Mouse (Mus musculus): ENCODE measurements around the gene Chd8. TPM values are rescaled to one million over a fixed set of nuclear protein-coding genes. Genes with fewer than 3 reads are reported as not detected.
"Not testable (repeated sequence)": the region's sequence is repeated elsewhere in the genome, so short reads cannot be mapped to it uniquely, and the experiment has no call there.

Gene Chd8
- polyA plus RNA-seq (2015; fragmentation: Nextera tagmentation; extraction: Ambion mirVana): 28.7 and 30.6 TPM in 2 replicates

- Histone ChIP-seq H3K27ac (peak within 1 kb of the TSS; percentile 92), H3K9ac (peak within 1 kb of the TSS; percentile 70), H3K27me3 (replicated peaks) (no peaks in the 10 kb centered on the region), H3K4me3 (replicated peaks) (peak within 1 kb of the TSS; percentile 70), H3K4me1 (peaks cover 4% of the 10 kb centered on the region; the same call in 1 of the 2 replicates), H3K4me2 (peak within 1 kb of the TSS; percentile 73), H3K9me3 (no peaks in the 10 kb centered on the region), H3K36me3 (no peaks in the 10 kb centered on the region)
- WGBS: under 1% methylated on average over 54 of the region's 54 CpGs
- ATAC-seq (ENCODE audit: insufficient read depth, low FRiP score, low read depth): peak; percentile 100
These were observed at the start of gene Chd8 for GRCm38 (mm10) chr14:52257484-52258213. TSS of gene Chd8 (minus strand) at chr14:52257780.

DNA sequence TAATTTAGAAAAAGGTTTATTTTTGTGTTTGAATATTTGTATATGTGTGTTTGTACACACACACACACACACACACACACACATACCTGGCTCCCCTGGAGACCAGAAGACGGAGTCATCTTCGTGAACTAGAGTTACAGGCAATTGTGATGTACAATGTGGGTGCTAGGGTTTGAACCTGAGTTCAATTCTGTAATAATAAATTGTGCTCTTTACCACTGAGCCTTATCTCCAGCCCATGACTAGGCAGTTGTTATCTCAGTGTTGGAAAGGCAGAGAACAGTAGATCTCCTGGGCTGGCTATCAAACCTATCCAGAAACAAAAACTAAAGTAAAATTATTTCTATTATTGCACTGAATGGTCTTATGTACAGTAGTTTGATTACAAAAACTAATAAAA is 48.5 kb upstream of the Chd8 start:
- H3K27ac ChIP-seq: no peak overlapping the region
- H3K4me2 ChIP-seq: no peak overlapping the region
- H3K36me3 ChIP-seq: no peaks in the 10 kb centered on the region
- ATAC-seq (ENCODE audit: insufficient read depth, low FRiP score, low read depth): no peak
- no peaks in the 10 kb centered on the region for H3K27me3 ChIP-seq (replicated peaks)
- WGBS: 93% methylated on average over 2 of the region's 2 CpGs
- no peaks in the 10 kb centered on the region for H3K4me1 ChIP-seq
- H3K9ac ChIP-seq: no peak overlapping the region
- no peaks in the 10 kb centered on the region for H3K9me3 ChIP-seq
- no peak overlapping the region for H3K4me3 ChIP-seq (replicated peaks)

GRCm38 (mm10) chr14:52304644-52305271 is 47.2 kb upstream of the Chd8 start, which contains the start of gene Mettl3:
TSS of gene Mettl3 (minus strand) at chr14:52305128.
- H3K4me1 ChIP-seq: no peaks in the 10 kb centered on the region
- H3K9ac ChIP-seq: peak within 1 kb of the TSS; percentile 60
- H3K27me3 ChIP-seq (replicated peaks): no peaks in the 10 kb centered on the region
- whole genome bisulfite sequencing: under 1% methylated on average over 46 of the region's 46 CpGs
- ATAC-seq (ENCODE audit: insufficient read depth, low FRiP score, low read depth): peak; percentile 96
- H3K4me3 ChIP-seq (replicated peaks): peak within 1 kb of the TSS; percentile 72
- H3K4me2 ChIP-seq: peak within 1 kb of the TSS; percentile 60
- H3K36me3 ChIP-seq: peaks cover 5% of the 10 kb centered on the region
- H3K9me3 ChIP-seq: no peaks in the 10 kb centered on the region
- peak within 1 kb of the TSS; percentile 97 for H3K27ac ChIP-seq

- H3K27ac ChIP-seq; H3K4me1 ChIP-seq; ATAC-seq (ENCODE audit: insufficient read depth, low FRiP score, low read depth); H3K9me3 ChIP-seq; H3K27me3 ChIP-seq (replicated peaks); H3K9ac ChIP-seq; H3K4me3 ChIP-seq (replicated peaks): not testable (repeated sequence)
- 90% methylated on average over 3 of the region's 3 CpGs for WGBS
- Histone ChIP-seq H3K4me2 (peak overlapping the region; percentile 60; the same call in 1 of the 2 replicates), H3K36me3 (peaks cover 12% of the 10 kb centered on the region)
These were observed 45.9 kb upstream of the Chd8 start for GRCm38 (mm10) chr14:52303517-52303916.

DNA sequence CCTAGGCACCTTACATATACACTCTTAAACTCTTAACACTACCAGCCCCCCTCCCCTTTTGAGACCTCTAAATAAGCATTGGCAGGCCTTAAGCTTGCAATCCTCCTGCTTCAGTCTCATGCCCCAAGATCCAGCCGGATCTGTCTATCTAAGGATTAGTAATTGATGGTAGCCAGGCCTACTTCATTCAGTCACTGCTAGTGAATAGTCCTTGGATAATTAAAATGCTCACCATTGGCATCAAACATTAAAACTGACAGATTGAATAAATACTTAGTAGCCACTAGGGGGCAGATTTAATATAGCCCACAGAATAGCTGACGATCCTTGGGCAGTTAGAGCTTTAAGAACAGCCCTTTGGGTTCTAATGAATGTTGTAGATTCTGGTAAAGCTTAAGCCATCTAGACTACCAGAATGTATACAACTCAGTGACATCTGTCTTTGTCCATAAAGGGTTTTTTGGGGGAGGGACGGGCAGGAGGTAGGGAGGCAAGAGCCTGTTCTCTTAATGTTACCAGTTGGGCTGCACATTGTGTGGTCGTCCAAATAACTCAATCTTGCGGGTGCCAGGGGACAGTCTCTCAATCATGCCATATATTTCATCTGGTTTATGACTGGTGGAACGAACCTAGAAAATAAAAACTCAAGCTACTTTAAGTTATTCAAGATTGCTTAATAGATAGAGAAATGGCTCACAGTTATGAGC is 38.1 kb upstream of the Chd8 start:
- Histone ChIP-seq H3K4me2 (no peak overlapping the region), H3K9ac (no peak overlapping the region), H3K9me3 (no peaks in the 10 kb centered on the region), H3K36me3 (peaks cover 48% of the 10 kb centered on the region), H3K4me1 (no peaks in the 10 kb centered on the region), H3K4me3 (replicated peaks) (no peak overlapping the region), H3K27ac (no peak overlapping the region), H3K27me3 (replicated peaks) (no peaks in the 10 kb centered on the region)
- ATAC-seq (ENCODE audit: insufficient read depth, low FRiP score, low read depth): no peak
- 71% methylated on average over 6 of the region's 6 CpGs for WGBS

- WGBS: 84% methylated on average over 3 of the region's 3 CpGs
These were observed 26.6 kb upstream of the Chd8 start for GRCm38 (mm10) chr14:52284191-52284590.

DNA sequence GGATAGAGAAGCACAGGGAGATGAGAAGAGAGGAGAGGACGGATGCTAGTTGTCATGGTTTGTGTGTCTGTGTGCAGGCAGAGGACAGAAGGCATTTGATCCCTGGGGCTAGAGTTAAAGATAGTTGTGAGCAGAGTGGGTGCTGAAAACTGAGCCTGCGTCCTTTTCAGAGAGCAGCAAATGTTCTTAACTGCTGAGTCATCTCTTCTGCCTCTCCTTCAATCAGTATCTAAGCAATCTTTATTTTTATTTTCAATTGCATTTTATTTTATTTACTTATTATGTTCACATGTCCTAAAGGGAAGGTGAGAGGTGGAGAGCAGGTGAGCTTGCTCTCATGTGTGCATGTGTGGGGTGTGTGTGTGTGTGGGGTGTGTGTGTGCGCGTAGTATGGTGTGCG is 26.0 kb upstream of the Chd8 start:
- ATAC-seq (ENCODE audit: insufficient read depth, low FRiP score, low read depth): no peak
- 0 out of 2 replicates have a peak, but pooled peaks cover 3% of the 10 kb centered on the region for H3K4me1 ChIP-seq
- H3K36me3 ChIP-seq: peaks cover 12% of the 10 kb centered on the region
- H3K9ac ChIP-seq: no peak overlapping the region
- H3K27me3 ChIP-seq (replicated peaks): no peaks in the 10 kb centered on the region
- 95% methylated on average over 5 of the region's 5 CpGs for WGBS
- H3K9me3 ChIP-seq: no peaks in the 10 kb centered on the region
- H3K4me2 ChIP-seq: no peak overlapping the region
- H3K27ac ChIP-seq: no peak overlapping the region
- no peak overlapping the region for H3K4me3 ChIP-seq (replicated peaks)

More at GRCm38 (mm10) chr14:52284191-52284590, 26.6 kb upstream of the Chd8 start:
- H3K36me3 ChIP-seq: peaks cover 12% of the 10 kb centered on the region
- no peak overlapping the region for H3K27ac ChIP-seq
- no peaks in the 10 kb centered on the region for H3K9me3 ChIP-seq
- no peak overlapping the region for H3K4me2 ChIP-seq
- H3K4me1 ChIP-seq: 0 out of 2 replicates have a peak, but pooled peaks cover 3% of the 10 kb centered on the region
- ATAC-seq (ENCODE audit: insufficient read depth, low FRiP score, low read depth): no peak
- H3K4me3 ChIP-seq (replicated peaks): no peak overlapping the region
- H3K9ac ChIP-seq: no peak overlapping the region
- no peaks in the 10 kb centered on the region for H3K27me3 ChIP-seq (replicated peaks)

DNA sequence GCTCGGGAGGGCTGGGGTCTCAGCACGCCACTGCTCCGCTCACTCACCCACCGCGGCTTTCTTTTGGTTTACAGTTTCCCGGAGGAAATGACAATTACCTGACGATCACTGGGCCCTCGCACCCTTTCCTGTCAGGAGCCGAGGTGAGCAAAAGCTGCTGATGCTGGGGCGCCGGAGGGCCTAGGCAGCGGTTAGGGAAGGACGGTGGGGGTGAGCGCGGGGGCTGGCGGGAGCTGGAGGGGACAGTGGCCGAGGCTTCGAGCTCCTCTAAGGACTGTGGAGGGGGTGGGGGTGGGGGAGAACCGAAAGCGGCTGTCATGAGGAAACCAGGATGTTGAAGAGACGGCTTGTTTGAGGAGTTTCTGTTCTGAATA is 22.2 kb upstream of the Chd8 start:
- peak overlapping the region; percentile 94 for H3K4me3 ChIP-seq (replicated peaks)
- no peaks in the 10 kb centered on the region for H3K36me3 ChIP-seq
- H3K4me2 ChIP-seq: peak overlapping the region; percentile 61
- under 1% methylated on average over 21 of the region's 21 CpGs for WGBS
- 0 out of 2 replicates have a peak, but pooled peaks cover 3% of the 10 kb centered on the region for H3K4me1 ChIP-seq
- H3K9me3 ChIP-seq: no peaks in the 10 kb centered on the region
- H3K9ac ChIP-seq: peak overlapping the region; percentile 61
- no peaks in the 10 kb centered on the region for H3K27me3 ChIP-seq (replicated peaks)
- peak overlapping the region; percentile 83 for H3K27ac ChIP-seq
- ATAC-seq (ENCODE audit: insufficient read depth, low FRiP score, low read depth): no peak

DNA sequence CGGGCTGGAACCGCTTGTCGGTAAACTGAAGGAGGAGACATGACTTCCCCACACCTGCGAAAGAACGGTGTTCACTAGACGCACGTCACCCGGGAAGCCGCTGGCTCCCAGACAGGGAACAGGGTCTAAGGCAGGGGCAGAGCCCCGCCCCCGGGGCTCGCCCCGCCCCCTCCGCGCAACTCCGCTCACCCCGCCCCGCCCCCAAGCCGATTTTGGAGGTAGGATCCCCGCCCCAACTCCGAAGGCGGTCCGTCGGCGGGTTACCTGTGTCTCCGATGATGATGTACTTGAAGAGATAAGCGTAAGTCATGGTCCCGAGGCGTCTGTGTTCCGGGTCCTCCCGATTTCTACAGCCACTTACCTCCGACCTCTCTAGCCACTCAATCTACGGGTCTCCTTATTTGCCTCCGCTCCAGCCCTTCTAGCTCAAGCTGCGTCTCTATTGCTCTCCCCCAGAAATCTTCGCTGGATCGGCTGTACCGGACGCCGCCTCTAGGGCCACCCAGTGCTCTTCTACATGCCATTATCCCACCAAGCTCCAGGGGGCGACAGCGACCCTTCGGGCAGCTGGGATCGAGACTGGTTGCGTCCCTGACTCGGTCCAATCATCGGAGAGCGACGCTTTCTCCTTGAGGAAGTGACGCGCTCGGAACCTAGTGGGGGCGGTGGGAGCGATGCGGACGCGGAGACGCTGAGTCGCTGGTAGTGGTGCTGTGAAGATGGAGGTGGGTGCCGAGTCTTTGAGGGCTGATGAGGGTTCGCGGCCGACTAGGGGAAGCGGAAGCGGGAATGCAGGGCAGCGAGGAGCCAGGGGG is 21.6 kb upstream of the Chd8 start, which contains the start of the genes Tox4 and Rab2b:
Tox4 (plus strand) TSS at position 215 of the 815 bp plus-strand sequence.
Rab2b (minus strand) TSS at position 614 of the 815 bp plus-strand sequence.
- under 1% methylated on average over 57 of the region's 66 CpGs for WGBS
- Histone ChIP-seq H3K27me3 (replicated peaks) (no peaks in the 10 kb centered on the region), H3K27ac (peak within 1 kb of the TSS; percentile 89), H3K9ac (peak within 1 kb of the TSS; percentile 61), H3K9me3 (no peaks in the 10 kb centered on the region), H3K4me2 (peak within 1 kb of the TSS; percentile 65), H3K4me3 (replicated peaks) (peak within 1 kb of the TSS; percentile 94), H3K4me1 (0 out of 2 replicates have a peak, but pooled peaks cover 3% of the 10 kb centered on the region), H3K36me3 (no peaks in the 10 kb centered on the region)
- peak; percentile 99 for ATAC-seq (ENCODE audit: insufficient read depth, low FRiP score, low read depth)

GRCm38 (mm10) chr14:52277210-52277609 is 19.6 kb upstream of the Chd8 start:
- WGBS: 92% methylated on average over 4 of the region's 4 CpGs

GRCm38 (mm10) chr14:52272781-52273180 is 15.2 kb upstream of the Chd8 start:
- Histone ChIP-seq H3K36me3 (no peaks in the 10 kb centered on the region), H3K4me2 (no peak overlapping the region), H3K27me3 (replicated peaks) (no peaks in the 10 kb centered on the region), H3K9ac (no peak overlapping the region), H3K9me3 (no peaks in the 10 kb centered on the region), H3K4me1 (no peaks in the 10 kb centered on the region), H3K27ac (no peak overlapping the region), H3K4me3 (replicated peaks) (no peak overlapping the region)
- ATAC-seq (ENCODE audit: insufficient read depth, low FRiP score, low read depth): no peak
- WGBS: 66% methylated on average over 3 of the region's 3 CpGs

More at GRCm38 (mm10) chr14:52277210-52277609, 19.6 kb upstream of the Chd8 start:
- ATAC-seq (ENCODE audit: insufficient read depth, low FRiP score, low read depth): no peak
- no peak overlapping the region for H3K4me2 ChIP-seq
- H3K4me1 ChIP-seq: 0 out of 2 replicates have a peak, but pooled peaks cover 3% of the 10 kb centered on the region
- no peaks in the 10 kb centered on the region for H3K9me3 ChIP-seq
- H3K4me3 ChIP-seq (replicated peaks): no peak overlapping the region
- no peaks in the 10 kb centered on the region for H3K36me3 ChIP-seq
- H3K27ac ChIP-seq: no peak overlapping the region
- no peak overlapping the region for H3K9ac ChIP-seq
- no peaks in the 10 kb centered on the region for H3K27me3 ChIP-seq (replicated peaks)
